ENCODE assay signal across 8 mouse cellular contexts in genomic region chr7:132317036-132317541, GRCm38 (mm10). TPM values are rescaled to one million over a fixed set of nuclear protein-coding genes. Genes with fewer than 3 reads are reported as not detected.
A peak's percentile ranks its signal among the peaks of the same experiment; 100 is the strongest.
DNase-seq lines count a peak whose midpoint lies in the region; ATAC-seq lines count a peak whose summit lies in the region.

Gene Chst15, minus strand, starts transcription at chr7:132317228.

- H3K27ac ChIP-seq in limb, embryonic 11.5 days (replicated peaks; ENCODE audit: low read depth, low read length), result 0 out of 2 replicates have a peak within 1 kb of the TSS, but pooled peaks have one; percentile 10
- H3K27ac ChIP-seq in midbrain, embryonic 11.5 days (ENCODE audit: low read depth, low read length), result peak within 1 kb of the TSS; percentile 80

- peak within 1 kb of the TSS; percentile 78 for H3K4me3 ChIP-seq in limb, embryonic 11.5 days (ENCODE audit: low read depth, low read length)
- peak within 1 kb of the TSS; percentile 89 for H3K4me3 ChIP-seq in midbrain, embryonic 11.5 days (ENCODE audit: low read depth, low read length)

- no peaks in the 10 kb centered on the region for H3K9me3 ChIP-seq in limb, embryonic 11.5 days (ENCODE audit: control insufficient read depth, low read length)
- H3K9me3 ChIP-seq in midbrain, embryonic 11.5 days (ENCODE audit: control insufficient read depth, low read length), result no peaks in the 10 kb centered on the region

- no peaks in the 10 kb centered on the region for H3K27me3 ChIP-seq in limb, embryonic 11.5 days (ENCODE audit: control insufficient read depth, insufficient read depth, low read length)
- H3K27me3 ChIP-seq in midbrain, embryonic 11.5 days (ENCODE audit: control insufficient read depth, insufficient read depth, low read length), result no peaks in the 10 kb centered on the region; the same call in 1 of the 2 replicates

- DNase-seq in cerebellum, adult 11 months, result peak; percentile 34
- peak; percentile 64 to 65 for DNase-seq in cerebellum, postnatal 25 days
- peak; percentile 28 to 54 for DNase-seq in gastrocnemius, postnatal 4 days (ENCODE audit: low spot score in 2 of 2)
- peak; percentile 78 for DNase-seq in kidney, adult 18-20 months
- DNase-seq in limb, embryonic 11.5 days (ENCODE audit: low spot score), result no peak
- DNase-seq in midbrain, embryonic 11.5 days (ENCODE audit: low spot score, missing footprints), result peak; percentile 98
- peak; percentile 74 to 76 for DNase-seq in spleen, adult 18-20 months

- no peak; the same call in 1 of the 2 replicates for ATAC-seq in cerebellum, adult (ENCODE audit: insufficient number of reproducible peaks, low FRiP score, low TSS enrichment)
- peak; percentile 27; the same call in 1 of the 2 replicates for ATAC-seq in limb, embryonic 11.5 days (ENCODE audit: insufficient number of reproducible peaks, low FRiP score, low TSS enrichment, low read depth)
- peak; percentile 53 for ATAC-seq in midbrain, embryonic 11.5 days (ENCODE audit: low FRiP score)

- WGBS in limb, embryonic 11.5 days, result under 1% methylated on average over 34 of the region's 34 CpGs
- under 1% methylated on average over 34 of the region's 34 CpGs for WGBS in midbrain, embryonic 11.5 days

- H3K9ac ChIP-seq in limb, embryonic 11.5 days (ENCODE audit: low read length), result peak within 1 kb of the TSS; percentile 81
- H3K9ac ChIP-seq in midbrain, embryonic 11.5 days (ENCODE audit: low read length), result peak within 1 kb of the TSS; percentile 93

- no peaks in the 10 kb centered on the region for H3K36me3 ChIP-seq in limb, embryonic 11.5 days (ENCODE audit: control insufficient read depth, insufficient read depth, low read length)
- no peaks in the 10 kb centered on the region for H3K36me3 ChIP-seq in midbrain, embryonic 11.5 days (ENCODE audit: control insufficient read depth, insufficient read depth, low read length)

- H3K4me1 ChIP-seq in limb, embryonic 11.5 days (ENCODE audit: control insufficient read depth, insufficient read depth, low read length), result peaks cover 11% of the 10 kb centered on the region
- peaks cover 17% of the 10 kb centered on the region for H3K4me1 ChIP-seq in midbrain, embryonic 11.5 days (ENCODE audit: control insufficient read depth, insufficient read depth, low read length)

- H3K4me2 ChIP-seq in limb, embryonic 11.5 days (ENCODE audit: low read depth, severe bottlenecking), result peak within 1 kb of the TSS; percentile 97
- peak within 1 kb of the TSS; percentile 96 for H3K4me2 ChIP-seq in midbrain, embryonic 11.5 days

RNA-seq across cellular contexts. Expression of gene Chst15, which starts in this region (rescaled TPM):
- total RNA-seq in gastrocnemius, postnatal 4 days (2021), result 10 to 100 TPM; 11.6 to 12.0 TPM
- polyA plus RNA-seq in limb, embryonic 11.5 days (2014; fragmentation: Nextera tagmentation; extraction: Ambion mirVana), result 9.7 and 11.0 TPM in 2 replicates
- 18.0 and 18.2 TPM in 2 replicates for polyA plus RNA-seq in midbrain, embryonic 11.5 days (2014; fragmentation: Nextera tagmentation; extraction: Ambion mirVana)
